Mouse (Mus musculus): ENCODE data around the gene Csta1. TPM values are rescaled to one million over a fixed set of nuclear protein-coding genes. Genes with fewer than 3 reads are reported as not detected.

Gene Csta1
- total and polyA plus RNA-seq, 3 experiments: not detected

GRCm38 (mm10) chr16:36094079-36094478, 37.0 kb downstream of the Csta1 start:
- H3K27me3 ChIP-seq (ENCODE audit: control insufficient read depth in 1 of 2, insufficient read depth in 2 of 2, low read length in 2 of 2): no peaks in the 10 kb centered on the region
- no peaks in the 10 kb centered on the region for H3K9me3 ChIP-seq (replicated peaks; ENCODE audit: insufficient read depth, low read length)
- H3K4me3 ChIP-seq (ENCODE audit: control insufficient read depth in 1 of 2, insufficient read depth in 1 of 2, low read depth in 2 of 2, low read length in 2 of 2): no peak overlapping the region
- H3K9ac ChIP-seq (ENCODE audit: control insufficient read depth, low read depth, low read length, poor library complexity, severe bottlenecking): no peak overlapping the region
- H3K36me3 ChIP-seq (ENCODE audit: control insufficient read depth in 1 of 2, insufficient read depth in 2 of 2, low read length in 2 of 2): peaks cover 0 to 2% of the 10 kb centered on the region in 2 experiments; a peak in 2 of 4 replicates
- H3K79me2 ChIP-seq (ENCODE audit: control insufficient read depth, insufficient read depth, low read length, poor library complexity): no peaks in the 10 kb centered on the region
- TF ChIP-seq POLR2AphosphoS5 (IDR thresholded peaks at IDR 0.05; ENCODE audit: borderline replicate concordance, low read depth, low read length) (no peak), ZC3H11A (IDR thresholded peaks at IDR 0.05; ENCODE audit: low read depth, low read length) (no peak), ELF1 (IDR thresholded peaks at IDR 0.05; ENCODE audit: low read depth, low read length) (no peak), USF1 (IDR thresholded peaks at IDR 0.05; ENCODE audit: low read depth, low read length) (no peak), TBP (IDR thresholded peaks at IDR 0.05; ENCODE audit: low read depth, low read length) (no peak), MYB (IDR thresholded peaks at IDR 0.05; ENCODE audit: low read depth, low read length) (no peak), NELFE (IDR thresholded peaks at IDR 0.05; ENCODE audit: low read depth, low read length) (no peak), GABPA (IDR thresholded peaks at IDR 0.05; ENCODE audit: low read depth, low read length) (no peak), HCFC1 (IDR thresholded peaks at IDR 0.05; ENCODE audit: low read depth, low read length) (no peak), RAD21 (IDR thresholded peaks at IDR 0.05; ENCODE audit: low read depth, low read length) (no peak), JUND (IDR thresholded peaks at IDR 0.05; ENCODE audit: low read depth, low read length) (no peak), GATA1 (IDR thresholded peaks at IDR 0.05; ENCODE audit: low read depth, low read length) (no peak), TCF12 (IDR thresholded peaks at IDR 0.05; ENCODE audit: low read depth, low read length) (no peak), SIN3A (IDR thresholded peaks at IDR 0.05; ENCODE audit: low read length) (no peak), CHD2 (IDR thresholded peaks at IDR 0.05; ENCODE audit: low read length) (no peak)
- DNase-seq (ENCODE audit: low read depth, low spot score): no peak
- H3K27ac ChIP-seq (ENCODE audit: control insufficient read depth, low read depth, low read length): no peak overlapping the region
- no peaks in the 10 kb centered on the region for H3K4me1 ChIP-seq (ENCODE audit: control insufficient read depth in 1 of 2, insufficient read depth in 2 of 2, low read length in 2 of 2)

GRCm38 (mm10) chr16:36090785-36091509, 40.1 kb downstream of the Csta1 start:
- H3K79me2 ChIP-seq (ENCODE audit: control insufficient read depth, insufficient read depth, low read length, poor library complexity): no peaks in the 10 kb centered on the region
- DNase-seq (ENCODE audit: low read depth, low spot score): no peak
- H3K9me3 ChIP-seq (replicated peaks; ENCODE audit: insufficient read depth, low read length): no peaks in the 10 kb centered on the region
- H3K36me3 ChIP-seq (ENCODE audit: control insufficient read depth in 1 of 2, insufficient read depth in 2 of 2, low read length in 2 of 2): peaks cover 0 to 6% of the 10 kb centered on the region in 2 experiments; a peak in 2 of 4 replicates
- no peaks in the 10 kb centered on the region for H3K4me1 ChIP-seq (ENCODE audit: control insufficient read depth in 1 of 2, insufficient read depth in 2 of 2, low read length in 2 of 2)
- H3K9ac ChIP-seq (ENCODE audit: control insufficient read depth, low read depth, low read length, poor library complexity, severe bottlenecking): no peak overlapping the region
- TF ChIP-seq ETS1 (IDR thresholded peaks at IDR 0.05; ENCODE audit: low read depth, low read length) (no peak), JUND (IDR thresholded peaks at IDR 0.05; ENCODE audit: low read depth, low read length) (no peak), POLR2A (IDR thresholded peaks at IDR 0.05; ENCODE audit: control insufficient read depth in 1 of 2, insufficient read depth in 1 of 2, low read depth in 1 of 2, low read length in 2 of 2, poor library complexity in 1 of 2) (no peak), ZMIZ1 (IDR thresholded peaks at IDR 0.05; ENCODE audit: low read depth, low read length) (no peak), GATA1 (IDR thresholded peaks at IDR 0.05; ENCODE audit: low read depth, low read length) (no peak), ZKSCAN1 (IDR thresholded peaks at IDR 0.05; ENCODE audit: low read depth, low read length) (no peak), EP300 (IDR thresholded peaks at IDR 0.05; ENCODE audit: low read depth in 1 of 2, low read length in 2 of 2) (no peak), KAT2A (conservative IDR thresholded peaks at IDR 0.05; ENCODE audit: low read depth, low read length) (no peak), TAL1 (IDR thresholded peaks at IDR 0.05; ENCODE audit: low read length) (no peak), MEF2A (IDR thresholded peaks at IDR 0.05; ENCODE audit: extremely low read depth, insufficient replicate concordance, low read depth, low read length, poor library complexity, severe bottlenecking) (no peak), GABPA (IDR thresholded peaks at IDR 0.05; ENCODE audit: low read depth, low read length) (no peak), MYB (IDR thresholded peaks at IDR 0.05; ENCODE audit: low read depth, low read length) (no peak), UBTF (IDR thresholded peaks at IDR 0.05; ENCODE audit: borderline replicate concordance, insufficient read depth, low read depth, low read length) (no peak), ZNF384 (IDR thresholded peaks at IDR 0.05; ENCODE audit: low read depth, low read length) (no peak), POLR2AphosphoS2 (IDR thresholded peaks at IDR 0.05; ENCODE audit: low read length) (no peak), MAFK (IDR thresholded peaks at IDR 0.05; ENCODE audit: borderline replicate concordance, low read depth, low read length) (no peak), RCOR1 (IDR thresholded peaks at IDR 0.05; ENCODE audit: low read depth, low read length) (no peak), CHD2 (IDR thresholded peaks at IDR 0.05; ENCODE audit: low read length) (no peak), CTCF (IDR thresholded peaks at IDR 0.05 in 2 of 3, conservative IDR thresholded peaks at IDR 0.05 in 1 of 3; ENCODE audit: control insufficient read depth in 1 of 3, insufficient read depth in 1 of 3, low read depth in 2 of 3, low read length in 3 of 3, poor library complexity in 1 of 3, severe bottlenecking in 1 of 3) (no peak)
- no peaks in the 10 kb centered on the region for H3K27me3 ChIP-seq (ENCODE audit: control insufficient read depth in 1 of 2, insufficient read depth in 2 of 2, low read length in 2 of 2)
- no peak overlapping the region for H3K4me3 ChIP-seq (ENCODE audit: control insufficient read depth in 1 of 2, insufficient read depth in 1 of 2, low read depth in 2 of 2, low read length in 2 of 2)
- no peak overlapping the region for H3K27ac ChIP-seq (ENCODE audit: control insufficient read depth, low read depth, low read length)
